Mouse (Mus musculus) MEL (cell line): Measurements from ENCODE around the gene Phf21a.

Experiments
- BHLHE40 ChIP-seq: IDR thresholded peaks from 2 replicates; pipeline ENCODE4 v1.6.1; 2012; ENCODE audit warnings: low read depth, mild to moderate bottlenecking, inconsistent platforms, low read length, improper control_type of control experiment, borderline replicate concordance
- CTCF ChIP-seq, 3 experiments: IDR thresholded peaks in 2 of 3; conservative IDR thresholded peaks in 1 of 3; 2 replicates each; pipeline ENCODE4 v1.5.1; 2011 to 2012; ENCODE audit warnings: low read length in 3 of 3, low read depth in 2 of 3, mild to moderate bottlenecking in 2 of 3, improper control_type of control experiment in 1 of 3, inconsistent platforms in 1 of 3, mixed read lengths in 1 of 3, moderate library complexity in 1 of 3; ENCODE audit not compliant: control insufficient read depth in 1 of 3, insufficient read depth in 1 of 3, poor library complexity in 1 of 3, severe bottlenecking in 1 of 3
- HCFC1 ChIP-seq: IDR thresholded peaks from 2 replicates; pipeline ENCODE4 v1.6.1; 2012; ENCODE audit warnings: low read depth, mild to moderate bottlenecking, inconsistent platforms, low read length, improper control_type of control experiment, moderate library complexity
- KAT2A ChIP-seq: conservative IDR thresholded peaks from 2 replicates; pipeline ENCODE4 v1.6.1; 2012; ENCODE audit warnings: low read depth, low read length, improper control_type of control experiment, inconsistent platforms

DNA sequence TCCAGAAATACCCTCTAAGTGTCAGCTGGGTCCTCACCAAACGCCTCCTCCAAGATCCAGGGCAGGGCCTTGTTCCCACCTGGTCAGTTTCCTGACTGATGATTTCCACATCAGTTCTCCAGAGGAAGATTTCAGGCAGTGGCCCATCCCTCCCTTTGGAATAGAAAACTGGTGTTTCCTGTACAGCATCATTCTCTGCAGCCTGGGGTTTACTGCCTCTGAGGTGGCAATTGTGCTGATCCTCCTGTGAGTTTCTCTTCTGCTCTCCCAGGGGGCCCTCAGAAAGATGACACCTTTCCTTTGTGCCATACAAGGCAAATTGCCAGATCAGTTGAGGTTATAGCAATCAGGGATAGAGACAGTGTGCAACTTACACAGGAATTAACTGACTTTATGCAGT lies 233.3 kb downstream of the Phf21a start:
- no peak for TF ChIP-seq CTCF (IDR thresholded peaks at IDR 0.05 in 2 of 3, conservative IDR thresholded peaks at IDR 0.05 in 1 of 3; ENCODE audit: control insufficient read depth in 1 of 3, insufficient read depth in 1 of 3, low read depth in 2 of 3, low read length in 3 of 3, poor library complexity in 1 of 3, severe bottlenecking in 1 of 3)
- no peak for TF ChIP-seq HCFC1
- no peak for TF ChIP-seq KAT2A
- no peak for TF ChIP-seq BHLHE40
